Mouse (Mus musculus): ENCODE measurements at regions not wholly inside any gene's neighbourhood (a gene's known extent, or its start where the extent isn't known, plus 50 kb on each side); places are given as distances from the start of the nearest gene placed in this dataset.

GRCm38 (mm10) chr10:37400991-37401390, 262.3 kb upstream of the Marcks start:
- Histone ChIP-seq H3K4me3 (replicated peaks in 1 of 3; ENCODE audit: low read depth in 2 of 3, low read length in 2 of 3, poor library complexity in 1 of 3) (no peak overlapping the region), H3K36me3 (replicated peaks in 1 of 2; ENCODE audit: control insufficient read depth in 1 of 2, insufficient read depth in 1 of 2, low read length in 1 of 2) (no peaks in the 10 kb centered on the region), H3K9ac (ENCODE audit: insufficient read depth, low read depth) (no peak overlapping the region), H3K79me2 (replicated peaks; ENCODE audit: control insufficient read depth, extremely low read depth, insufficient read depth, poor library complexity, severe bottlenecking) (no peaks in the 10 kb centered on the region), H3K27ac (ENCODE audit: insufficient read depth, low read depth) (no peak overlapping the region), H3K27me3 (replicated peaks) (no peaks in the 10 kb centered on the region), H3K4me1 (ENCODE audit: control insufficient read depth in 1 of 2, insufficient read depth in 2 of 2) (peaks cover 3 to 8% of the 10 kb centered on the region in 2 experiments; a peak in 3 of 4 replicates), H3K9me3 (replicated peaks; ENCODE audit: low read length) (no peaks in the 10 kb centered on the region), H3K4me2 (ENCODE audit: insufficient read depth, low read depth, poor library complexity, severe bottlenecking) (no peak overlapping the region)
- TF ChIP-seq RAD21 (IDR thresholded peaks at IDR 0.05; ENCODE audit: low read depth, low read length) (no peak), CHD1 (IDR thresholded peaks at IDR 0.05; ENCODE audit: low read depth, low read length) (no peak), MXI1 (IDR thresholded peaks at IDR 0.05; ENCODE audit: low read depth, low read length) (no peak), USF2 (conservative IDR thresholded peaks at IDR 0.05; ENCODE audit: low read depth, low read length) (no peak), EP300 (IDR thresholded peaks at IDR 0.05; ENCODE audit: low read length) (no peak), ZC3H11A (IDR thresholded peaks at IDR 0.05; ENCODE audit: low read depth, low read length) (no peak), ZNF384 (IDR thresholded peaks at IDR 0.05; ENCODE audit: low read depth, low read length) (no peak), JUN (IDR thresholded peaks at IDR 0.05; ENCODE audit: insufficient read depth, low read depth, low read length) (no peak), ZMIZ1 (IDR thresholded peaks at IDR 0.05; ENCODE audit: low read depth, low read length) (no peak), POLR2A (IDR thresholded peaks at IDR 0.05; ENCODE audit: low read depth, low read length) (no peak), MAZ (IDR thresholded peaks at IDR 0.05; ENCODE audit: low read depth, low read length) (no peak), IRF4 (IDR thresholded peaks at IDR 0.05; ENCODE audit: low read depth, low read length) (no peak), MAX (IDR thresholded peaks at IDR 0.05; ENCODE audit: low read length) (no peak), TBP (conservative IDR thresholded peaks at IDR 0.05; ENCODE audit: low read depth, low read length) (no peak), GABPA (IDR thresholded peaks at IDR 0.05; ENCODE audit: insufficient replicate concordance, low read depth, low read length) (no peak), MYC (IDR thresholded peaks at IDR 0.05; ENCODE audit: low read depth, low read length) (no peak), PAX5 (IDR thresholded peaks at IDR 0.05; ENCODE audit: low read length) (no peak), RCOR1 (conservative IDR thresholded peaks at IDR 0.05; ENCODE audit: low read depth, low read length) (no peak)
- no peak for DNase-seq (ENCODE audit: extremely low read depth)
- dilution Hi-C loops (cut with MboI; ENCODE audit: extremely low pct_ligation_motif_present, extremely low pct_unique_long_range_greater_than_20kb, low sequenced_read_pairs) (no loop called here), in situ Hi-C loops (cut with MboI; ENCODE audit: low pct_ligation_motif_present, low pct_unique_long_range_greater_than_20kb, low sequenced_read_pairs) (no loop called here)

GRCm38 (mm10) chr10:37400379-37400778, 261.7 kb upstream of the Marcks start:
- in situ Hi-C loops (cut with MboI; ENCODE audit: low pct_ligation_motif_present, low pct_unique_long_range_greater_than_20kb, low sequenced_read_pairs) (no loop called here), dilution Hi-C loops (cut with MboI; ENCODE audit: extremely low pct_ligation_motif_present, extremely low pct_unique_long_range_greater_than_20kb, low sequenced_read_pairs) (no loop called here)
- H3K9ac ChIP-seq (ENCODE audit: insufficient read depth, low read depth), result no peak overlapping the region
- H3K27ac ChIP-seq (ENCODE audit: insufficient read depth, low read depth), result no peak overlapping the region
- H3K9me3 ChIP-seq (replicated peaks; ENCODE audit: low read length), result no peaks in the 10 kb centered on the region
- no peak overlapping the region for H3K4me3 ChIP-seq (replicated peaks in 1 of 3; ENCODE audit: low read depth in 2 of 3, low read length in 2 of 3, poor library complexity in 1 of 3)
- TF ChIP-seq NRF1 (IDR thresholded peaks at IDR 0.05; ENCODE audit: low read depth, low read length), result no peak
- TF ChIP-seq NELFE (IDR thresholded peaks at IDR 0.05; ENCODE audit: low read depth, low read length), result no peak
- no peak for TF ChIP-seq KAT2A (IDR thresholded peaks at IDR 0.05; ENCODE audit: insufficient replicate concordance, low read length)
- no peak for TF ChIP-seq USF2 (conservative IDR thresholded peaks at IDR 0.05; ENCODE audit: low read depth, low read length)
- no peak for TF ChIP-seq TCF12 (IDR thresholded peaks at IDR 0.05; ENCODE audit: low read depth, low read length)
- TF ChIP-seq RAD21 (IDR thresholded peaks at IDR 0.05; ENCODE audit: low read depth, low read length), result no peak
- no peak for TF ChIP-seq ETS1 (conservative IDR thresholded peaks at IDR 0.05; ENCODE audit: low read depth, low read length)
- TF ChIP-seq ZC3H11A (IDR thresholded peaks at IDR 0.05; ENCODE audit: low read depth, low read length), result no peak
- TF ChIP-seq POLR2A (IDR thresholded peaks at IDR 0.05; ENCODE audit: low read depth, low read length), result no peak
- no peak for TF ChIP-seq MXI1 (IDR thresholded peaks at IDR 0.05; ENCODE audit: low read depth, low read length)
- TF ChIP-seq POLR2AphosphoS2 (IDR thresholded peaks at IDR 0.05; ENCODE audit: low read depth, low read length), result no peak
- TF ChIP-seq BHLHE40 (IDR thresholded peaks at IDR 0.05; ENCODE audit: low read depth, low read length), result no peak
- TF ChIP-seq ZMIZ1 (IDR thresholded peaks at IDR 0.05; ENCODE audit: low read depth, low read length), result no peak
- H3K27me3 ChIP-seq (replicated peaks), result no peaks in the 10 kb centered on the region
- H3K4me1 ChIP-seq (ENCODE audit: control insufficient read depth in 1 of 2, insufficient read depth in 2 of 2), result peaks cover 3 to 8% of the 10 kb centered on the region in 2 experiments; a peak in 3 of 4 replicates
- DNase-seq (ENCODE audit: extremely low read depth), result no peak
- no peaks in the 10 kb centered on the region for H3K36me3 ChIP-seq (replicated peaks in 1 of 2; ENCODE audit: control insufficient read depth in 1 of 2, insufficient read depth in 1 of 2, low read length in 1 of 2)
- no peak overlapping the region for H3K4me2 ChIP-seq (ENCODE audit: insufficient read depth, low read depth, poor library complexity, severe bottlenecking)
- no peaks in the 10 kb centered on the region for H3K79me2 ChIP-seq (replicated peaks; ENCODE audit: control insufficient read depth, extremely low read depth, insufficient read depth, poor library complexity, severe bottlenecking)

All from CH12.LX (cell line).